Mouse (Mus musculus) brain, embryonic 14.5 days (tissue): ENCODE measurements around the gene Ctf2.

Source experiments
- CTCF ChIP-seq: fragments of 200-500 bp; IDR thresholded peaks from 2 replicates; pipeline ENCODE4 v1.5.1; 2012; ENCODE audit warnings: inconsistent platforms, mild to moderate bottlenecking, moderate library complexity, borderline replicate concordance; ENCODE audit not compliant: insufficient read depth, insufficient read length; ENCODE audit errors: extremely low read depth
- POLR2A ChIP-seq: fragments of 200-500 bp; IDR thresholded peaks from 2 replicates; pipeline ENCODE4 v1.6.1; 2012; ENCODE audit warnings: mild to moderate bottlenecking, inconsistent platforms, borderline replicate concordance; ENCODE audit not compliant: poor library complexity, insufficient read depth, insufficient read length, severe bottlenecking; ENCODE audit errors: extremely low read depth

GRCm38 (mm10) chr7:127698986-127699385 lies 33.0 kb downstream of the Ctf2 start:
- TF ChIP-seq POLR2A (no peak), CTCF (no peak)
